Comparison of ENCODE assay signal across 28 mouse cellular contexts in the genomic region with DNA sequence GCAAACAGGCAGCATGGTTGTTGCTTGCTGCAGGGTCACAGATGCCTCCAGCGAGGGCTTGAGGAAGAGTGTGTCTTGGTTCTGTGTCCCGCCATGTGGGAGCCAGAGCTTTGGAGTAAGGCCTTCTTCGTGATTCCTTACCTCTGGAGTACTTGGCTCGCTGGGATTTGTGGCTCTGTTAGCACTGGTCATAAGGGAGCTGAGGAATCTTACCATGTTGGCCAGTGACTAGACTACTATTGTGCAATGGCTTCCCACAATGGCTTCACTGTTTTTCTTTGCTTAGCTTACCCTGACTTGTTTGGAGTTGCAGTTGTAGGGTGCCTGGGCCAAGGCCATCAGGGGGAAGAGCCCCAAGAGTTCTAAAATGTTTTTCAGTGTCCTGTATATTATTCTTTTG. TPM values are rescaled to one million over a fixed set of nuclear protein-coding genes. Genes with fewer than 3 reads are reported as not detected.
DNase-seq lines count a peak whose midpoint lies in the region; TF ChIP-seq lines count a peak whose summit lies in the region.
"Had no signal": no experiment of that assay in that cellular context is flagged by ENCODE, and none has a peak within 500 bp of the region (broad histone marks: within the 10 kb centered on the region; RNA-seq: fewer than 3 reads in every experiment).

No protein-coding gene starts in this region.

- H3K27ac ChIP-seq in left cerebral cortex, adult 2 months = no peak overlapping the region
- H3K27ac ChIP-seq: forebrain, embryonic 13.5 days; hindbrain, embryonic 13.5 days; limb, embryonic 10.5 days; limb, embryonic 15.5 days; midbrain, embryonic 12.5 days; neural tube, embryonic 13.5 days; stomach, postnatal 0 days had no signal

- H3K4me3 ChIP-seq in left cerebral cortex, adult 2 months = no peak overlapping the region
- H3K4me3 ChIP-seq: erythroblast, embryonic 14.5 days; forebrain, embryonic 13.5 days; hindbrain, embryonic 13.5 days; limb, embryonic 10.5 days; limb, embryonic 15.5 days; midbrain, embryonic 12.5 days; neural tube, embryonic 13.5 days had no signal

- intact Hi-C loops in left cerebral cortex, adult 2 months (cut with DNase I) = loop anchor here (10.0 kb wide), 1 partner anchor 459 kb away; no protein-coding TSS in a partner anchor

- TF ChIP-seq CTCF in left cerebral cortex, adult 2 months (IDR thresholded peaks at IDR 0.05) = no peak

- DNase-seq in adrenal gland, adult 2 months = peak; percentile 30
- no peak for DNase-seq in adrenal gland, postnatal 25 days
- DNase-seq in heart, adult 9 months (ENCODE audit: low spot score in 2 of 2) = peak; percentile 19 to 24
- DNase-seq in heart, adult 8-10 months (ENCODE audit: low spot score) = no peak
- peak; percentile 67 for DNase-seq in 3134 (ENCODE audit: extremely low read depth, insufficient read length, low spot score)
- peak; percentile 82 for DNase-seq in fat pad, adult 2 months (ENCODE audit: extremely low read depth, low read depth, low spot score)
- no peak for DNase-seq in kidney, adult 9 months
- DNase-seq in left cerebral cortex, adult 2 months (ENCODE audit: extremely low spot score in 1 of 2, low spot score in 2 of 2) = no peak
- DNase-seq: adrenal gland, adult 8-10 months; cerebellum, adult 2 months; cerebellum, postnatal 14 days; heart, postnatal 4 days; kidney, adult 8-10 months; kidney, postnatal 10 days; layer of hippocampus, postnatal 36 days; lung, embryonic 14.5 days; lung, postnatal 14 days; right cerebral cortex, postnatal 4 days; thymus, adult 2 months; thymus, postnatal 36 days had no signal

RNA-seq across cellular contexts. Expression of a gene that starts 30.8 kb away (rescaled TPM):
- 10 to 100 TPM; 44.0 to 44.4 TPM for total RNA-seq in adrenal gland, adult 2 months (2021)
- 15.9 and 22.6 TPM in 2 replicates for polyA plus RNA-seq in adrenal gland, adult 2 months (2012; rRNA removed)
- total RNA-seq in adrenal gland, postnatal 25 days (2021) = 42.7 and 44.2 TPM in 2 replicates
- 10 to 100 TPM; 54.8 to 71.3 (median 63.2) TPM for total RNA-seq in heart, adult 8-10 months (2022)
- 100 to 1,000 TPM; 105 to 106 TPM for total RNA-seq in left cerebral cortex, adult 2 months (2021)

RNA-seq across cellular contexts. Expression of a gene that starts 33.1 kb away (rescaled TPM):
- 10 to 100 TPM; 17.1 to 24.2 TPM for total RNA-seq in adrenal gland, adult 2 months (2021)
- 89.2 and 99.6 TPM in 2 replicates for polyA plus RNA-seq in adrenal gland, adult 2 months (2012; rRNA removed)
- total RNA-seq in adrenal gland, postnatal 25 days (2021) = 17.8 and 21.8 TPM in 2 replicates
- 10 to 100 TPM; 36.4 to 38.7 (median 37.3) TPM for total RNA-seq in heart, adult 8-10 months (2022)
- total RNA-seq in left cerebral cortex, adult 2 months (2021) = 10 to 100 TPM; 68.7 to 72.3 TPM

Comparison
In these comparisons a context has a peak if more than half of its experiments do, and no peak if none do; other contexts are left out.
1. DNase-seq: peak in adrenal gland, adult 2 months (single experiment), heart, adult 9 months (2 of 2), 3134 (single experiment) and fat pad, adult 2 months (single experiment); none in adrenal gland, postnatal 25 days (single experiment), heart, adult 8-10 months (single experiment), kidney, adult 9 months (single experiment) and left cerebral cortex, adult 2 months (0 of 2).